Mouse (Mus musculus): ENCODE results near the gene Foxp1.

DNA sequence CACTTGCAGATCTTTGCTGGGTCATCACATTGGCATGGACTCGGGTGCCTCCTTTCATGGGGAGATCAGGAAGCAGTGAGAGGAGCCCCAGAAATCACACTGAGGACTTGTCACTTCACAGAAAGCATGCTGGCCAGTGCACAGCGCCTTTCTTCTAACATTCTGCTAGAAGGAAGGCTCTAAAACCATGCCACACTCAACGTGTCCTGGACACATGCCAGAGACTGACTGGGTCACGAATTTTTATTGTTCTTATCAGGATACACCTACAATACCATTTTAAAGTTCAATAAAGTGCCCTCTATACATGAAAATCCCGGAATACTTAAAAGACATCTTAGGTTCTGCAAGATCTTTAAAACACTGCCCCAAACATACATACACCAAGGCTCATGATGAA is 475.2 kb downstream of the Foxp1 start:
- TF ChIP-seq CTCF (IDR thresholded peaks at IDR 0.05; ENCODE audit: extremely low read depth, insufficient read depth, insufficient read length, insufficient replicate concordance), result no peak
- no peak for TF ChIP-seq POLR2A (IDR thresholded peaks at IDR 0.05; ENCODE audit: low read depth, low read length)
